Mouse (Mus musculus) MN1 (cell line): Measurements from ENCODE around the gene Acvr1c.

ENCODE experiments used
- DNase-seq: peaks from one replicate; pipeline ENCODE4 v3.0.0-alpha.2; 2016; ENCODE audit warnings: low spot score

Acvr1c gene

DNA sequence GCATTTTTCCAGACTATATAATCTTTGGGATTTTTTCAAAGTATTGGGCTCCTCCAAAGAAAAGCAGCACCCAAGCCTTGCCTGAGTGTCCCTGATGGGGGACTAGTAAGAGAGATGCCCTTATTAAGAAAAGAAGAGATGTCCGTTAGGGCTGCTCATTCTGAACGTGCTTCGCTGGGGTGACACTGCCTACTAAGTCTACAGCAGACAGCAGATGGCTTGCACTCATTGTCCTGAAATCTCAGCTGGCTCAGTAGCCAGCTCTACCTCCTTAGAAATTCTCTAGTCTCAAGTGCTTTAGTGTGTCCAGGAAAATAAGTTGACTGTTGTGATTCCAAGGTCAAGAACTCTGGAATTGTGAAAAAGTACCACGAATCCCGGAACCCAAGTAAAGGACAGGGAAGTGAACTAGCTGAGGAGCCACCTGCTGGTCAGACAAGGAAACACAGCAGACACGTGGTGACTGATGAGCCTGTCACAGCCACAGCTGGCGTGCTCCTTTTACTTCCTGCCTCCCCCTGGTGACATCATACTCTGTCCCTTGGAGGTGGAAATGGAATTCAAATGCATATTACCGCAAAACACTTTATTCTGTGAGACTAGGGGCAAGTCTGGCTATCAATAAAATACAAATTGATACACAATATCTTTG is 75.3 kb downstream of the Acvr1c start:
- DNase-seq = peak; percentile 57

DNA sequence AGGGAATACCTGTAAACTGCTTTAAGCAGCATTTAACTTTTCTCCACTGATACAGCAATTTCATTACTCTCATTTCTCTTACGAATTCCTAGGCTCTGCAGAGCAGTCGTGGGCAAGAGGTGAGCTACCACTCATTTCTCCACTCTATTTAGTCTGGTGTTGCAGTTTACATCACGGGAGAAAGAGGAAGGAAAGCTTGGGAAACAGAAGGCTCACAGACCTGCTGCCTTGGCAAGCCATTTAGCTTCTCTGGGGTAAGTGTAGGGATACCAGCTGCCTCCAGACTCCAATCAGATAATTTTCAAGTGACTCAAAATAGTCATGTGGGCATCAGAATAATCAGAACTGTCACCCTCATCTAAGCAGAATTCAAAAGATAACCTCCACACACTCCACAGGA is 76.6 kb downstream of the Acvr1c start:
- DNase-seq = no peak

DNA sequence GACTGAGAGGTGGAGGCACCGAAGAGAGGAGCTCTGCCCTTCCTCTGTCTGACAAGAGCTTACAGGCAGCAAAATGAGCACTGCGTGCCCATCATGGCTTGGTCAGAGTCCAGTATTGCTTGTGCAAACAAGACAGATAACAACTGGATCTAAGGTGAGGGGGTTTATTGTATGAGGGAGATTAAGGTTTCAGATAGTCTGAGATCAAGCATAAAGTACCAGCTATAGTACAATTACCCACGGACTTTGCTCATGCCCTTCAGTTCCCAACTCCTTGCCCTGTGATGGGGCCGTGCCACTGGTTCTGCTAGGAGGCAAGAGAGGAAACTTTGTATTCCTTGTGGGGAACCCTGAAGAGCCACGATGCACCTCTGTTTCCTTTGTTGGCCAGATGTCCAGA is 78.5 kb downstream of the Acvr1c start:
- no peak for DNase-seq

DNA sequence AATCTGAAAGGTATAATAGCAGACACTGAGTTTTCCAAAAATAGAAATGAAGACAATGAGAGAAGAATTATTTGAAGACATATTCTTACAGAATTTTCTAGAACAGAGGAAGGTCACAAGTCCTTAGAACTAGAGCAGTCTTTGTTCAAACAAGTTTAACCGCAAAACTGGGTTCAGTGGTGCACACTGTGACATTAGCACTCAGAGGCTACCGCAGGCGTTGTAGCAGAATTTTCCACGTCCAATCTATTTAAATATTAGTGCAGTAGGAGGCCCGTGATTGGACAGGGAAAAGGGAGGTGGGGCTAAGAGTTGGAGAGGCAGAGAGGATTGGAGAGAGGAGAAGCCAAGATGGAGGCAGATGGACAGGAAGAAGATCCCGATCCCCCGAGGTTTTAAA is 81.2 kb downstream of the Acvr1c start:
- DNase-seq = peak; percentile 62

DNA sequence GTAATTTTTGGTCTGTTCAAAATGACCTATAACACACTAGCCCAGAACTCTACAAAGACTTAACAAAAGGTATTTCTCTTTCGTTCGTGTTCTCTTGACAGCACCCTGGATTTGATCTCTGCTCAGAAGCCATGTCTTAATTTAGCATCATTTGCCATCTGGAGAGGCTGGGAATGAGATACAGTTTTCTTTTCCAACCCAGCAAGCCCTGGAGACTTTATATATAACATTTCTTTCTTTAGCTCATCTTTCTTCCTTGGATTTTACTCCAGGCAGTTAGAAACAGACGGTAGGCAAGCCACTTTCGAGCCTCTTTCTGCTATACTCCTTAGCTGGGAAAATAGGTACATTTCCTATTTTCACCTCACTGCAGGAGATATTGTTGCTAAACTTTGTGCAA is 117.1 kb downstream of the Acvr1c start:
- DNase-seq = no peak

DNA sequence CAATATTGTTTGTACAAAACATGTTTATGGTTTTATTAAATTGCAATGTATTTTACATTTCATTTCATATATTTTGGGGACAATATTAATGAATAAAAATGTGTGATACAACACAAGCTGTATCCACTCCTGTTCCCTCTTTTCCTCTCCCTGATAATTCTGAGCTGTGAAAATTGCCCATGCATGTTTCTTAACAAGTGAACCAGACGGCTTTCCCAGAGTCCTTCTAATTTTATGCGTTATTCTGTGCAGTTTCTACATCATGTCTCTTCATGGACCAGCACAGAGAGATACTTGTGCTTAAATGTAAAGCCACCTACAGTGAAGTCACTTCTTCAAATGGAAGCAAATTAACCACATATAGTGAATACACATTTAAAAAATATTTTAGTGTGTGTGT is 120.2 kb downstream of the Acvr1c start:
- DNase-seq = no peak
